Mouse (Mus musculus): Measurements from ENCODE around the gene Slc13a3. TPM values are rescaled to one million over a fixed set of nuclear protein-coding genes. Genes with fewer than 3 reads are reported as not detected.
A peak's percentile ranks its signal among the peaks of the same experiment; 100 is the strongest.
"Not testable (repeated sequence)": the region's sequence is repeated elsewhere in the genome, so short reads cannot be mapped to it uniquely, and the experiment has no call there.

Gene Slc13a3
- 1.6 and 1.9 TPM in 2 replicates for polyA plus RNA-seq (2014; fragmentation: Nextera tagmentation; extraction: Ambion mirVana)

DNA sequence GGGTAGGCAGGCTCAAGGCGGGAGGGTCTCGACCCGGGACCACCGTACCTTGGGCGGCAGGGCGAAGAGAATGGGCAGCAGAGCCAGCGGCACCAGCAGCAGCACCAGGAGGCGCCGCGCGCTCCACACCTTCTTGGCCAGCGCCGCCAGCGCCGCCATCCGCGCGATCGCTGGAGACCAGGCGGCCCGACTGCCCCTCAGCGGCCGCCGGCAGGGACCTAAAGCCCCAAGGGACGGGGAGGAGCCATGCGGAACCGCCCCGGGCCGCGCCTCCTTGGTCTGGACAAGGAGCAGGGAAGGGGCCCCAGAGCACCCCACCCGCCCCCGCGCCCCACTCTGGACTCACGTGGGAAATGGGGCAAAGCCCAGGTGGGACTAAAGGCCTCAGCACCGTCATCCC, at the start of gene Slc13a3:
Slc13a3 (minus strand) TSS at position 228 of the 400 bp plus-strand sequence.
- 1% methylated on average over 17 of the region's 35 CpGs for WGBS
- peak within 1 kb of the TSS; percentile 19; the same call in 1 of the 2 replicates for H3K4me3 ChIP-seq (ENCODE audit: low read depth, low read length)
- H3K27ac ChIP-seq (replicated peaks; ENCODE audit: low read depth, low read length) = no peak within 1 kb of the TSS
- no peak for ATAC-seq (ENCODE audit: low read depth)
- no peaks in the 10 kb centered on the region for H3K36me3 ChIP-seq (ENCODE audit: control insufficient read depth, insufficient read depth, low read length)
- peak within 1 kb of the TSS; percentile 37 for H3K9ac ChIP-seq (ENCODE audit: low read depth, low read length)
- peak within 1 kb of the TSS; percentile 46 for H3K4me2 ChIP-seq (ENCODE audit: low read depth, low read length)
- H3K9me3 ChIP-seq (ENCODE audit: control insufficient read depth, low read length) = no peaks in the 10 kb centered on the region
- H3K4me1 ChIP-seq (ENCODE audit: control insufficient read depth, insufficient read depth, low read length) = no peaks in the 10 kb centered on the region; the same call in 1 of the 2 replicates
- no peak for DNase-seq (ENCODE audit: low spot score)
- peaks cover 20% of the 10 kb centered on the region for H3K27me3 ChIP-seq (replicated peaks; ENCODE audit: control insufficient read depth, insufficient read depth, low read length)

DNA sequence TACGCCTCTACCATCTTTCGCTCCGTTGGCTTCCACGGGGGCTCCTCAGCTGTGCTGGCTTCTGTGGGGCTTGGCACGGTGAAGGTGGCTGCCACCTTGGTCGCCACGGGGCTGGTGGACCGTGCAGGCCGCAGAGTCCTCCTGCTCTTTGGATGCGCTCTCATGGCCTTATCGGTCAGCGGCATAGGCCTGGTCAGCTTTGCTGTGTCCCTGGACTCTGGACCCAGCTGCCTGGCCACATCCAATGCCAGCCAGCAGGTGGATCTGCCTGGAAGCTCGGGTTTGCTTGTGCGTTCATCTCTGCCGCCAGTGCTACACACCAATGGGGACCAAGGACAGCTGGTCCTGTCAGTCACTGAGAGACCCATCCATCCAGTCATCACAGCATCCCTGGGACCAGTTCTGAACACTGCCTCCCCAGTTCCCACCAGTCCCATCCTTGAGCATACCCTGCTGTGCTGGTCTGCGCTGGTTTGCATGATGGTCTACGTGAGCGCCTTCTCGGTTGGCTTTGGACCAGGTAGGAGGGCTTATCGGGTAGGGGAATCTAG, 42.2 kb upstream of the Slc13a3 start:
- H3K9ac ChIP-seq (ENCODE audit: low read depth, low read length) = no peak overlapping the region
- peaks cover 30% of the 10 kb centered on the region for H3K36me3 ChIP-seq (ENCODE audit: control insufficient read depth, insufficient read depth, low read length)
- H3K4me1 ChIP-seq (ENCODE audit: control insufficient read depth, insufficient read depth, low read length) = peaks cover 15% of the 10 kb centered on the region
- H3K4me2 ChIP-seq (ENCODE audit: low read depth, low read length) = no peak overlapping the region
- DNase-seq (ENCODE audit: low spot score) (peak; percentile 42), ATAC-seq (ENCODE audit: low read depth) (peak; percentile 8; the same call in 1 of the 2 replicates)
- WGBS = 91% methylated on average over 20 of the region's 20 CpGs
- no peak overlapping the region for H3K27ac ChIP-seq (replicated peaks; ENCODE audit: low read depth, low read length)
- H3K4me3 ChIP-seq (ENCODE audit: low read depth, low read length) = no peak overlapping the region
- no peaks in the 10 kb centered on the region for H3K9me3 ChIP-seq (ENCODE audit: control insufficient read depth, low read length)
- no peaks in the 10 kb centered on the region for H3K27me3 ChIP-seq (replicated peaks; ENCODE audit: control insufficient read depth, insufficient read depth, low read length)

DNA sequence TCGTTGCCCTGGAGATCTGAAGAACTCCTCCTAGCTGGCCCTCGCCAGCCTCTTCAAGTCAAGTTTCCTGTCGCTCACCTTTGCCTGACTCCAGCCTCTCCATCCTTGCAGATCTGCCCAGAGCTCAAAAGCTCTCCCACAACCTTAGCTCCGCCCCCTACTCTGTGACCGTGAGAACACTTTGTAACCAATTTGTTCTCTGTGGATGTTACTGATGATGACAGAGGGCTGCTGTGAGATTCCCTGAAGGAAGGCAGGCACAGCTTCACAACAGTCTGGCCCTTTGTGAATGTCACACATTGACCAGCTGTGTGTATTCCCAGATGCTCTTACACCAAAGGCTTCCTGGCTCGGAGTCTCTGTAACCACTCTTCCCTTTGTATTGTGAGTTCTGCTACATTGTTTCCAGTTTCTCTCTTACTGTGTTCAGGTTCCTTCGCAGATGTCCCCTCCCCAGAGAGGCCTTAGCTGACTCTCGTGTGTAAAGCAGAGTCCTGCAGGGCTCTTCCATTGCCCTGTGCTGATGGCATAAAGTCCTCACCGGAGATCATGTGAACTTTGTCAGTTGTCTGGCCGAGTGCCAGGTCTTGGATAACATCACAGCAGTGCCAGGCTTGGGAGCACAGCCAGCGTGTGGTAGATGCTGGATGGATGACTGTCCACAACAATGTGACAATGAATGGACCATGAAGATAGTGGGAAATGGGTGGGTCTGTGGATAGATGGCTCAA, 40.0 kb upstream of the Slc13a3 start:
- ATAC-seq (ENCODE audit: low read depth) = peak; percentile 19; the same call in 1 of the 2 replicates
- Histone ChIP-seq H3K36me3 (ENCODE audit: control insufficient read depth, insufficient read depth, low read length) (peaks cover 21% of the 10 kb centered on the region), H3K27me3 (replicated peaks; ENCODE audit: control insufficient read depth, insufficient read depth, low read length) (no peaks in the 10 kb centered on the region), H3K4me3 (ENCODE audit: low read depth, low read length) (no peak overlapping the region), H3K4me2 (ENCODE audit: low read depth, low read length) (no peak overlapping the region), H3K9ac (ENCODE audit: low read depth, low read length) (no peak overlapping the region), H3K9me3 (ENCODE audit: control insufficient read depth, low read length) (no peaks in the 10 kb centered on the region), H3K4me1 (ENCODE audit: control insufficient read depth, insufficient read depth, low read length) (peaks cover 16% of the 10 kb centered on the region), H3K27ac (replicated peaks; ENCODE audit: low read depth, low read length) (no peak overlapping the region)
- peak; percentile 68 for DNase-seq (ENCODE audit: low spot score)
- 34% methylated on average over 11 of the region's 11 CpGs for WGBS

DNA sequence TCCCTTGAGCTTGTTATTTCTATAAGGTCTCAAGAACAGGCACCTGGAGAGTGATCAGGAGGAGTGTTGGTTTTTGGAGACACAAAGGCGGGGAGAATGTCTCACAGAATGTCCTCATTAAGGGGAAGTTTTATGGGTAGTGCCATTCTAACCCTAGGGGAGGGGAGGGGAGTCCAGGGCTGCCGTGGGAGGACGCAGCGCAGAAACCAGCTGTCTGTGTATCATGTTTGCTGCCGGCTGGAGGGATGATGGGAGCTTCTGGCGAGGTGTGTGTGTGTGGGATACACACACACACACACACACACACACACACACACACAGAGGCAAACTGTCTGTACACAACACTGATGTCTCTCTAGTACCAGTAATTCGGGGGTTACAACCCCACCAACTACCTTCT, 39.4 kb upstream of the Slc13a3 start:
- Histone ChIP-seq H3K4me3 (ENCODE audit: low read depth, low read length) (no peak overlapping the region), H3K36me3 (ENCODE audit: control insufficient read depth, insufficient read depth, low read length) (peaks cover 21% of the 10 kb centered on the region), H3K9me3 (ENCODE audit: control insufficient read depth, low read length) (no peaks in the 10 kb centered on the region), H3K4me1 (ENCODE audit: control insufficient read depth, insufficient read depth, low read length) (peaks cover 16% of the 10 kb centered on the region), H3K9ac (ENCODE audit: low read depth, low read length) (no peak overlapping the region), H3K27ac (replicated peaks; ENCODE audit: low read depth, low read length) (no peak overlapping the region), H3K4me2 (ENCODE audit: low read depth, low read length) (no peak overlapping the region), H3K27me3 (replicated peaks; ENCODE audit: control insufficient read depth, insufficient read depth, low read length) (no peaks in the 10 kb centered on the region)
- 37% methylated on average over 7 of the region's 7 CpGs for WGBS
- DNase-seq (ENCODE audit: low spot score) (peak; percentile 34), ATAC-seq (ENCODE audit: low read depth) (no peak)

DNA sequence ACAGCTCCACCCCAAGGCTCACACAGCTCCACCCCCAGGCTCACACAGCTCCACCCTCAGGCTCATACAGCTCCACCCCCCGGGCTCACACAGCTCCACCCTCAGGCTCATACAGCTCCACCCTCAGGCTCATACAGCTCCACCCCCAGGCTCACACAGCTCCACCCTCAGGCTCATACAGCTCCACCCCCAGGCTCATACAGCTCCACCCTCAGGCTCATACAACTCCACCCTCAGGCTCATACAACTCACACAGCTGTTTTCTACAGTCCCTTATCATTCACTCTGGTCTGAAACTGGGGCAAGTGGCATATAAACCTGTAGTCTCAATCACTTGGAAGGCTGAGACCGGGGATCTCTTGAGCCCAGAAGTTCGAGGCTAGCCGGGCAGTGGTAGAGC, 38.5 kb upstream of the Slc13a3 start:
- 85% methylated on average over 4 of the region's 4 CpGs for WGBS
- Histone ChIP-seq H3K4me1 (ENCODE audit: control insufficient read depth, insufficient read depth, low read length) (peaks cover 16% of the 10 kb centered on the region), H3K36me3 (ENCODE audit: control insufficient read depth, insufficient read depth, low read length) (peaks cover 18% of the 10 kb centered on the region)
- not testable (repeated sequence) for H3K9me3 ChIP-seq (ENCODE audit: control insufficient read depth, low read length); H3K27me3 ChIP-seq (replicated peaks; ENCODE audit: control insufficient read depth, insufficient read depth, low read length); ATAC-seq (ENCODE audit: low read depth); H3K4me3 ChIP-seq (ENCODE audit: low read depth, low read length); DNase-seq (ENCODE audit: low spot score); H3K4me2 ChIP-seq (ENCODE audit: low read depth, low read length); H3K9ac ChIP-seq (ENCODE audit: low read depth, low read length); H3K27ac ChIP-seq (replicated peaks; ENCODE audit: low read depth, low read length)

DNA sequence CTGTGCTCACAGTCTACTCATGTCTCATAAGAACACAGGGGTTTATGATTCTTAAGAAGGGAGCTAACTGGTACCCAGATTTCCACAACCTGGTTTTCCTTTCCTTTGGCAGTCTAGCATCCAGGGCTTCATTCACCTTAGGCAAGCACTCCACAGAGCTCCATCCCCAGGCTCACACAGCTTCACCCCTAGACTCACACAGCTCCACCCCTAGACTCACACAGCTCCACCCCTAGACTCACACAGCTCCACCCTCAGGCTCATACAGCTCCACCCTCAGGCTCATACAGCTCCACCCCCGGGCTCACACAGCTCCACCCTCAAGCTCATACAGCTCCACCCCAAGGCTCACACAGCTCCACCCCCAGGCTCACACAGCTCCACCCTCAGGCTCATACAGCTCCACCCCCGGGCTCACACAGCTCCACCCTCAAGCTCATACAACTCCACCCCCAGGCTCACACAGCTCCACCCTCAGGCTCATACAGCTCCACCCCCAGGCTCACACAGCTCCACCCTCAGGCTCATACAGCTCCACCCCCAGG, 38.0 kb upstream of the Slc13a3 start:
- not testable (repeated sequence) for H3K4me3 ChIP-seq (ENCODE audit: low read depth, low read length); H3K27ac ChIP-seq (replicated peaks; ENCODE audit: low read depth, low read length); ATAC-seq (ENCODE audit: low read depth); H3K27me3 ChIP-seq (replicated peaks; ENCODE audit: control insufficient read depth, insufficient read depth, low read length); H3K9me3 ChIP-seq (ENCODE audit: control insufficient read depth, low read length); DNase-seq (ENCODE audit: low spot score); H3K9ac ChIP-seq (ENCODE audit: low read depth, low read length); H3K4me2 ChIP-seq (ENCODE audit: low read depth, low read length)
- Histone ChIP-seq H3K4me1 (ENCODE audit: control insufficient read depth, insufficient read depth, low read length) (peaks cover 16% of the 10 kb centered on the region), H3K36me3 (ENCODE audit: control insufficient read depth, insufficient read depth, low read length) (peaks cover 13% of the 10 kb centered on the region; the same call in 1 of the 2 replicates)
- 63% methylated on average over 1 of the region's 2 CpGs for WGBS

DNA sequence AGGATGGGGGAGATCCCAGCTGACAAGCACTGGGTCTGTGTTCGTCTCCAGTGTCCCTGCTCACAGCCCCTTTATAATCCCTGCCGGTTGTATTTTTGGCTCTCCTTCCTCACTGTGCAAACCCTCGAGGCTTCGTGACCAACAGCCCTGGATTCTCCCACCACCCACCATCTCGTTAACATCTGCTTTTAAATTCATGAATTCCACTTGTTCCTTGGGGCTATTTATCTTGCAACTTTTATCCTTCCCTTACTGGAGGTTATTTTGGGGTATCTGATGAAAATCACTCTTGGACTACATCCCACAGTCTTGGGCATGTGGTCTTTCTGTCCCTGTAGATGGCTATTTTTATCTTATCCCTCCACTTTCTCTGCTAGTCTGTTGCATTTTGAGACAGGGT, 37.4 kb upstream of the Slc13a3 start:
- Histone ChIP-seq H3K9me3 (ENCODE audit: control insufficient read depth, low read length) (no peaks in the 10 kb centered on the region), H3K27me3 (replicated peaks; ENCODE audit: control insufficient read depth, insufficient read depth, low read length) (no peaks in the 10 kb centered on the region), H3K4me1 (ENCODE audit: control insufficient read depth, insufficient read depth, low read length) (peaks cover 16% of the 10 kb centered on the region), H3K36me3 (ENCODE audit: control insufficient read depth, insufficient read depth, low read length) (peaks cover 11% of the 10 kb centered on the region; the same call in 1 of the 2 replicates), H3K9ac (ENCODE audit: low read depth, low read length) (no peak overlapping the region), H3K27ac (replicated peaks; ENCODE audit: low read depth, low read length) (no peak overlapping the region), H3K4me3 (ENCODE audit: low read depth, low read length) (no peak overlapping the region), H3K4me2 (ENCODE audit: low read depth, low read length) (no peak overlapping the region)
- DNase-seq (ENCODE audit: low spot score) = no peak
- 29% methylated on average over 5 of the region's 5 CpGs for WGBS
- no peak for ATAC-seq (ENCODE audit: low read depth)

DNA sequence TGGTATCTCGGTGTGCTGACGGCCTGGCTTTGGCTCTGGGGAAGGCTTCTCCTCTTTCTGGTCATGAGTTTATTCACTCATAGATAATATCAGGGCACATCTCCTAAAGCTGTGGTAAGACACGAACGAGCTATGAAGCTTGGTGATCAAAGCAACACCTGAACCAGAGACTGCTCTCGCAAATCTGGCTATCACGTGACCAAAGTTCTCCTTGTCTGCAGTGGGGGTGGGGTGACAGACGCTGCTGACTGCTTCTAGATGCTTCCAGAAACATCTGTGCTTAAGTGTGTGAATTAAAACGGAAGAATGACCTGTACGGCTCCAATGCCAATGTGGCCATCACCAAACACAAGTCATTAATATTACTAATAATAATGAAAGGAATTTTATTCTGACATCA, 36.7 kb upstream of the Slc13a3 start:
- peaks cover 22% of the 10 kb centered on the region for H3K4me1 ChIP-seq (ENCODE audit: control insufficient read depth, insufficient read depth, low read length)
- peaks cover 3% of the 10 kb centered on the region; the same call in 1 of the 2 replicates for H3K36me3 ChIP-seq (ENCODE audit: control insufficient read depth, insufficient read depth, low read length)
- no peak for DNase-seq (ENCODE audit: low spot score)
- H3K27ac ChIP-seq (replicated peaks; ENCODE audit: low read depth, low read length) = no peak overlapping the region
- H3K4me2 ChIP-seq (ENCODE audit: low read depth, low read length) = no peak overlapping the region
- H3K9me3 ChIP-seq (ENCODE audit: control insufficient read depth, low read length) = no peaks in the 10 kb centered on the region
- H3K9ac ChIP-seq (ENCODE audit: low read depth, low read length) = no peak overlapping the region
- no peaks in the 10 kb centered on the region for H3K27me3 ChIP-seq (replicated peaks; ENCODE audit: control insufficient read depth, insufficient read depth, low read length)
- no peak for ATAC-seq (ENCODE audit: low read depth)
- no peak overlapping the region for H3K4me3 ChIP-seq (ENCODE audit: low read depth, low read length)
- 56% methylated on average over 9 of the region's 9 CpGs for WGBS
